Mouse (Mus musculus): Measurements from ENCODE around the gene Gm11042. TPM values are rescaled to one million over a fixed set of nuclear protein-coding genes. Genes with fewer than 3 reads are reported as not detected.

Gene Gm11042
- total RNA-seq, 2 experiments from 2014 or later = not detected

DNA sequence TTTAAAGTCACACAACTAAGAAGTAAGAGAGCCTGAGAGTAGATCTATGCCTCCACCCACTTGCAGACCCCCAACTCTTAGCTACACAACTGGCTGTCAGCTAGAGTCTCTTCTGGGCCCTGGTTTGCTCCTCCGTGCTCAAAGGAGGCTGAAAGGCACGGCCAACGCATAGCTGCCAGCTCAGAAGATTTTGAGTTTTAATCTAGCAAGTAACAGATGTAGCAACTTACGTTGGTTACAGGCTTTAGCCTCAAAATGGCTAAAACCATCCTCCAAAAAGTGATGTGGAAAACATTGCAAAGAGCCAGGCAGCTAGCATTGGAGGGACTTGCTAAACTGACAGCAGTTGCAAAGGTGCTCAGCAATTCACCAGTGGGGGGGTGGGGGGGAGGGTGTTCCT, 25.2 kb downstream of the Gm11042 start:
- ATAC-seq (replicated peaks; ENCODE audit: poor library complexity, severe bottlenecking) = no peak

DNA sequence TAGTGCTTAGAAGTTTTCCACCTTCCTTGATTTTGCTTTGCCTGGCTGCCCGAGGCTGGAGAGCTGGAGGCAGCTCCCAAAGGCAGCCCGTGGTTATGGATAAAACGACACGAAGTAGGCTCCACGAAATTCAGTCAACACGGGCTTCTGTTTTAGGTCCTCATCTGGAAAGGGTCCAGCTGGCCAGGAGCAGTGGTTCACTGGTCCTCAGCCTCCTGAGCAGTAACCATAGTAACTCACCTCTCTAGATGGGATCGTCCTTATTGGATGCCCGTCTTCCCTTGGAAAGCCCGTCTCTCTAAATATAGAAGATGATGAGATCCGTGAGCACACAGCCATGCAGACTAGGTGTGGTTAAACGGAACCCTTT, 31.5 kb downstream of the Gm11042 start:
- ATAC-seq (replicated peaks; ENCODE audit: poor library complexity, severe bottlenecking) = no peak

GRCm38 (mm10) chr12:74284020-74284684, 32.0 kb downstream of the Gm11042 start:
- peak; percentile 70 for ATAC-seq (replicated peaks; ENCODE audit: poor library complexity, severe bottlenecking)

DNA sequence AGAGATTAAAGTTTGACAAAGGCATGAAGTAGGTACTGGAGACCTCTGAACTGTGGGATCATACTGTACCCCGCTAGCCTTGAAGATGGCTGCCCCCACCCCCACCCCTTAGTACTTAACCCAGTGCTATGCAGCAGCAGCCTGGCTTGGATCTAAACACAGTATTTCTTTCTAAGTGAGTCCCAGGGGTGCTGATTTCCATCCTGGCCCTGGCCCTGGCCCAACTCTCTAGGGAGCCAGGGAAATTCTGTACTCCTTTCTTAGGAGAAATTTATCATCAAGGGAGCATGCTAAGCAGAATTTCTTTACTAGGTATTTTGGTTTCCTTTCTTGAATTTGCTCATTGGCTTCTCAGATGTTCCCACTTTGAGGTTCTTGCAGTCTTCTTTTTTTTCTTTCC, 33.3 kb downstream of the Gm11042 start:
- no peak for ATAC-seq (replicated peaks; ENCODE audit: poor library complexity, severe bottlenecking)

GRCm38 (mm10) chr12:74281403-74281802, 34.8 kb downstream of the Gm11042 start:
- ATAC-seq (replicated peaks; ENCODE audit: poor library complexity, severe bottlenecking) = no peak

GRCm38 (mm10) chr12:74277265-74277664, 38.9 kb downstream of the Gm11042 start:
- ATAC-seq (replicated peaks; ENCODE audit: poor library complexity, severe bottlenecking) = no peak

GRCm38 (mm10) chr12:74272545-74272944, 43.6 kb downstream of the Gm11042 start:
- ATAC-seq (replicated peaks; ENCODE audit: poor library complexity, severe bottlenecking) = no peak

- no peak for ATAC-seq (replicated peaks; ENCODE audit: poor library complexity, severe bottlenecking)
Observed at GRCm38 (mm10) chr12:74268644-74269285, 47.4 kb downstream of the Gm11042 start.

- ATAC-seq (replicated peaks; ENCODE audit: poor library complexity, severe bottlenecking) = no peak
Observed at GRCm38 (mm10) chr12:74267049-74267448, 49.1 kb downstream of the Gm11042 start.

Measured in granulocyte monocyte progenitor cell, adult 5-6 weeks (primary cell).